Mouse (Mus musculus) CD4-positive helper T cell, adult 2 months (primary cell): ENCODE results near the gene Gm11239.
"Not testable (repeated sequence)": the region's sequence is repeated elsewhere in the genome, so short reads cannot be mapped to it uniquely, and the experiment has no call there.

Source experiments
- DNase-seq: peaks from one replicate; pipeline ENCODE4 v3.0.0-alpha.2; 2012; ENCODE audit warnings: low read depth, missing footprints, low spot score

Gm11239 gene

DNA sequence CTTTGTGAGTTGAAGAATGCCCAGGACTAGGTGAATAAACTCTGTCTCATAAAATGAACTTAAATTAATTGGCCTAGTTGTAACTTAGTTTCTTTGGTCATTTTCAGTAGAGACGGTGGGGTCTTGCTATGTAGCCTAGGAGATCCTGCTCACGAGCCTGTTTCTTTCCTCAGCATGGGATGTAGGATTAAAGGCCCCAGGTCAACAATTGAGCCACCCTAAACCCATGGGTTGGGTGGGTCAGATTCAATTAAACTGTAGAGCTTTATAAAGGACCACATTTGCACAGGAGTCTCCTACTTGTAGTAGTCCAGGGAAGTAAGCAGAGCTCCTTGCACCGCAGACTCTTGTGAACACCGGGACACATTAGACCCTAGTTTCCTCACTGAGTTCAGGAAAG lies at the start of gene Gm11239:
Gene Gm11239 (plus strand): TSS at position 301 of the 400 bp plus-strand sequence.
- not testable (repeated sequence) for DNase-seq

DNA sequence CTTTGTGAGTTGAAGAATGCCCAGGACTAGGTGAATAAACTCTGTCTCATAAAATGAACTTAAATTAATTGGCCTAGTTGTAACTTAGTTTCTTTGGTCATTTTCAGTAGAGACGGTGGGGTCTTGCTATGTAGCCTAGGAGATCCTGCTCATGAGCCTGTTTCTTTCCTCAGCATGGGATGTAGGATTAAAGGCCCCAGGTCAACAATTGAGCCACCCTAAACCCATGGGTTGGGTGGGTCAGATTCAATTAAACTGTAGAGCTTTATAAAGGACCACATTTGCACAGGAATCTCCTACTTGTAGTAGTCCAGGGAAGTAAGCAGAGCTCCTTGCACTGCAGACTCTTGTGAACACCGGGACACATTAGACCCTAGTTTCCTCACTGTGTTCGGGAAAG lies 45.5 kb upstream of the Gm11239 start, which contains the start of gene Gm11237:
Gene Gm11237 (plus strand): TSS at position 301 of the 400 bp plus-strand sequence.
- not testable (repeated sequence) for DNase-seq

DNA sequence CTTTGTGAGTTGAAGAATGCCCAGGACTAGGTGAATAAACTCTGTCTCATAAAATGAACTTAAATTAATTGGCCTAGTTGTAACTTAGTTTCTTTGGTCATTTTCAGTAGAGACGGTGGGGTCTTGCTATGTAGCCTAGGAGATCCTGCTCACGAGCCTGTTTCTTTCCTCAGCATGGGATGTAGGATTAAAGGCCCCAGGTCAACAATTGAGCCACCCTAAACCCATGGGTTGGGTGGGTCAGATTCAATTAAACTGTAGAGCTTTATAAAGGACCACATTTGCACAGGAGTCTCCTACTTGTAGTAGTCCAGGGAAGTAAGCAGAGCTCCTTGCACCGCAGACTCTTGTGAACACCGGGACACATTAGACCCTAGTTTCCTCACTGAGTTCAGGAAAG lies 30.3 kb upstream of the Gm11239 start, which contains the start of gene Gm11236:
Gene Gm11236 (plus strand): TSS at position 301 of the 400 bp plus-strand sequence.
- DNase-seq = not testable (repeated sequence)

DNA sequence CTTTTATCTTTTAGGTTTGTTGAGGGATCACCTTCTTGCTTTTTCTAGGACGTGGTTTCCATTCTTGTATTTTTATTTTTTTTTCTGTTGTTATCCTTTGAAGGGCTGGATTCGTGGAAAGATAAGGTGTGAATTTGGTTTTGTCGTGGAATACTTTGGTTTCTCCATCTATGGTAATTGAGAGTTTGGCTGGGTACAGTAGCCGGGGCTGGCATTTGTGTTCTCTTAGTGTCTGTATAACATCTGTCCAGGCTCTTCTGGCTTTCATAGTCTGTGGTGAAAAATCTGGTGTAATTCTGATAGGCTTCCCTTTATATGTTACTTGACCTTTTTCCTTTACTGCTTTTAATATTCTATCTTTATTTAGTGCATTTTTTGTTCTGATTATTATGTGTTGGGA lies 6.3 kb upstream of the Gm11239 start:
- DNase-seq = not testable (repeated sequence)

DNA sequence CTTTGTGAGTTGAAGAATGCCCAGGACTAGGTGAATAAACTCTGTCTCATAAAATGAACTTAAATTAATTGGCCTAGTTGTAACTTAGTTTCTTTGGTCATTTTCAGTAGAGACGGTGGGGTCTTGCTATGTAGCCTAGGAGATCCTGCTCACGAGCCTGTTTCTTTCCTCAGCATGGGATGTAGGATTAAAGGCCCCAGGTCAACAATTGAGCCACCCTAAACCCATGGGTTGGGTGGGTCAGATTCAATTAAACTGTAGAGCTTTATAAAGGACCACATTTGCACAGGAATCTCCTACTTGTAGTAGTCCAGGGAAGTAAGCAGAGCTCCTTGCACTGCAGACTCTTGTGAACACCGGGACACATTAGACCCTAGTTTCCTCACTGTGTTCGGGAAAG lies 15.1 kb downstream of the Gm11239 start, which contains the start of gene Gm428:
Gene Gm428 (plus strand): TSS at position 301 of the 400 bp plus-strand sequence.
- not testable (repeated sequence) for DNase-seq

GRCm38 (mm10) chr4:73718761-73719160 lies 50.6 kb downstream of the Gm11239 start:
- no peak for DNase-seq

DNA sequence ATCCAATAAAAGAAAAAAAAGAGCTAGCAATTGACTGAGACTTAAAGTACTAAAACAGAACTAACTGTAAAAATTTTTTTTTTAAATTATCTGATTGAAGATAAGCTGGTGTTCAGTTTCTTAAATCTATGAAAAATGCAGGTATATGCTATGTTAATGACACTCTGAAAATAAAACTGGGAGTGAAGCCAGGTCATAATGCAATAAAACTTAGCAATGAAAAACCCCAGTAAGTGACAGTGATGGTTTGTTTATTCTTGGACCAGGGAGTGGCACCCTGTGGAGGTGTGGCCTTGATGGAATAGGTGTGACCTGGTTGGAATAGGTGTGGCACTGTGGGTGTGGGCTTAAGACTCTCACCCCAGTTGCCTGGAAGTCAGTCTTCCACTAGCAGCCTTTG lies 51.7 kb downstream of the Gm11239 start:
- DNase-seq = no peak
